ENCODE assay signal across 8 mouse cellular contexts in genomic region chr17:28528043-28528351, GRCm38 (mm10). TPM values are rescaled to one million over a fixed set of nuclear protein-coding genes. Genes with fewer than 3 reads are reported as not detected.
A peak's percentile ranks its signal among the peaks of the same experiment; 100 is the strongest.
DNase-seq lines count a peak whose midpoint lies in the region; ATAC-seq and TF ChIP-seq lines count a peak whose summit lies in the region.

No protein-coding gene starts in this region.

- 0 out of 2 replicates have a peak overlapping the region, but pooled peaks have one; percentile 16 for H3K4me2 ChIP-seq in hindbrain, postnatal 0 days (ENCODE audit: low read depth, low read length)

- DNase-seq in ZHBTc4 (ENCODE audit: low read depth, low spot score) = peak; percentile 83
- peak; percentile 89 to 92 for DNase-seq in cerebellum, postnatal 25 days
- peak; percentile 88 for DNase-seq in frontal cortex, postnatal 36 days (ENCODE audit: low spot score in 2 of 2)
- DNase-seq in hindbrain, postnatal 0 days (ENCODE audit: low spot score) = peak; percentile 92
- DNase-seq in left cerebral cortex, postnatal 25 days (ENCODE audit: low spot score in 2 of 2) = peak; percentile 87 to 88
- peak; percentile 82 for DNase-seq in midbrain, embryonic 10.5 days (ENCODE audit: low spot score)
- peak; percentile 78 to 79 for DNase-seq in right cerebral cortex, postnatal 36 days (ENCODE audit: low spot score in 2 of 2)
- DNase-seq in urinary bladder, postnatal 4 days (ENCODE audit: low spot score in 2 of 2) = peak; percentile 81 to 87

- H3K36me3 ChIP-seq in hindbrain, postnatal 0 days (ENCODE audit: insufficient read depth, low read length) = no peaks in the 10 kb centered on the region
- no peaks in the 10 kb centered on the region for H3K36me3 ChIP-seq in midbrain, embryonic 10.5 days

- intact Hi-C loops in left cerebral cortex, postnatal 25 days (cut with DNase I) = loop anchor here (1.0 to 2.0 kb wide), 2 partner anchors 121 to 141 kb away; no protein-coding TSS in a partner anchor

- peak; percentile 99 for TF ChIP-seq CTCF in hindbrain, postnatal 0 days (IDR thresholded peaks at IDR 0.05; ENCODE audit: low read depth)

- ATAC-seq in hindbrain, postnatal 0 days = peak; percentile 61; the same call in 1 of the 2 replicates

- H3K9me3 ChIP-seq in hindbrain, postnatal 0 days (ENCODE audit: low read length) = no peaks in the 10 kb centered on the region
- H3K9me3 ChIP-seq in midbrain, embryonic 10.5 days (replicated peaks) = no peaks in the 10 kb centered on the region

- no peak overlapping the region for H3K4me3 ChIP-seq in hindbrain, postnatal 0 days (ENCODE audit: low read length)
- H3K4me3 ChIP-seq in midbrain, embryonic 10.5 days = no peak overlapping the region

- H3K27ac ChIP-seq in hindbrain, postnatal 0 days = no peak overlapping the region
- H3K27ac ChIP-seq in midbrain, embryonic 10.5 days (replicated peaks) = no peak overlapping the region

- WGBS in hindbrain, postnatal 0 days = 3% methylated on average over 6 of the region's 6 CpGs
- WGBS in midbrain, embryonic 10.5 days = 11% methylated on average over 6 of the region's 6 CpGs

- no peaks in the 10 kb centered on the region for H3K27me3 ChIP-seq in hindbrain, postnatal 0 days (ENCODE audit: insufficient read depth, low read length)
- peaks cover 51% of the 10 kb centered on the region for H3K27me3 ChIP-seq in midbrain, embryonic 10.5 days (ENCODE audit: low read depth, poor library complexity, severe bottlenecking)

- H3K9ac ChIP-seq in hindbrain, postnatal 0 days (replicated peaks; ENCODE audit: low read length) = no peak overlapping the region

- H3K4me1 ChIP-seq in hindbrain, postnatal 0 days (ENCODE audit: insufficient read depth, low read length) = peaks cover 6% of the 10 kb centered on the region; the same call in 1 of the 2 replicates
- H3K4me1 ChIP-seq in midbrain, embryonic 10.5 days = peaks cover 27% of the 10 kb centered on the region

RNA-seq across cellular contexts. Expression of gene Armc12, which starts 2.6 kb away (rescaled TPM):
- not detected in 2 replicates for total RNA-seq in hindbrain, postnatal 0 days (2014; rRNA removed)
- polyA plus RNA-seq in hindbrain, postnatal 0 days (2015; fragmentation: Nextera tagmentation; extraction: Ambion mirVana) = not detected in 2 replicates
- total RNA-seq in left cerebral cortex, postnatal 25 days (2021) = not detected
- not detected in 2 replicates for polyA plus RNA-seq in midbrain, embryonic 10.5 days (2016; fragmentation: Nextera tagmentation; extraction: Ambion mirVana)

RNA-seq across cellular contexts. Expression of gene Fkbp5, which starts 10.7 kb away (rescaled TPM):
- 27.5 and 31.3 TPM in 2 replicates for total RNA-seq in hindbrain, postnatal 0 days (2014; rRNA removed)
- polyA plus RNA-seq in hindbrain, postnatal 0 days (2015; fragmentation: Nextera tagmentation; extraction: Ambion mirVana) = 18.5 and 20.0 TPM in 2 replicates
- 10 to 100 TPM; 46.4 to 53.2 TPM for total RNA-seq in left cerebral cortex, postnatal 25 days (2021)
- polyA plus RNA-seq in midbrain, embryonic 10.5 days (2016; fragmentation: Nextera tagmentation; extraction: Ambion mirVana) = 28.9 and 31.9 TPM in 2 replicates

RNA-seq across cellular contexts. Expression of gene Clpsl2, which starts 21.2 kb away (rescaled TPM):
- total RNA-seq in hindbrain, postnatal 0 days (2014; rRNA removed) = not detected in 2 replicates
- polyA plus RNA-seq in hindbrain, postnatal 0 days (2015; fragmentation: Nextera tagmentation; extraction: Ambion mirVana) = not detected in 2 replicates
- not detected for total RNA-seq in left cerebral cortex, postnatal 25 days (2021)
- not detected in 2 replicates for polyA plus RNA-seq in midbrain, embryonic 10.5 days (2016; fragmentation: Nextera tagmentation; extraction: Ambion mirVana)

RNA-seq across cellular contexts. Expression of gene Clps, which starts 32.6 kb away (rescaled TPM):
- total RNA-seq in hindbrain, postnatal 0 days (2014; rRNA removed) = not detected in 2 replicates
- not detected in 2 replicates for polyA plus RNA-seq in hindbrain, postnatal 0 days (2015; fragmentation: Nextera tagmentation; extraction: Ambion mirVana)
- not detected for total RNA-seq in left cerebral cortex, postnatal 25 days (2021)
- polyA plus RNA-seq in midbrain, embryonic 10.5 days (2016; fragmentation: Nextera tagmentation; extraction: Ambion mirVana) = not detected in 2 replicates

RNA-seq across cellular contexts. Expression of gene Lhfpl5, which starts 47.4 kb away (rescaled TPM):
- 26.6 and 42.3 TPM in 2 replicates for total RNA-seq in hindbrain, postnatal 0 days (2014; rRNA removed)
- polyA plus RNA-seq in hindbrain, postnatal 0 days (2015; fragmentation: Nextera tagmentation; extraction: Ambion mirVana) = 27.3 and 29.7 TPM in 2 replicates
- 1 to 10 TPM; 1.4 to 2.8 TPM for total RNA-seq in left cerebral cortex, postnatal 25 days (2021)
- polyA plus RNA-seq in midbrain, embryonic 10.5 days (2016; fragmentation: Nextera tagmentation; extraction: Ambion mirVana) = 1.2 and 1.5 TPM in 2 replicates
